Mouse (Mus musculus) urinary bladder, adult 2 months (tissue): ENCODE data around the gene Specc1l. TPM values are rescaled to one million over a fixed set of nuclear protein-coding genes. Genes with fewer than 3 reads are reported as not detected.
"Not testable (repeated sequence)": the region's sequence is repeated elsewhere in the genome, so short reads cannot be mapped to it uniquely, and the experiment has no call there.

Experiments
- DNase-seq: peaks from one replicate; pipeline ENCODE4 v3.0.0; 2022; ENCODE audit warnings: low spot score
- polyA plus RNA-seq: library from polyadenylated mRNA; depleted of rRNA; stranded (reverse); fragments of >200 nt; gene quantifications from 2 replicates; pipeline ENCODE4 v1.2.3, GENCODE M21; 2012

Specc1l gene
- polyA plus RNA-seq, 1 experiment, result 23.5 TPM

DNA sequence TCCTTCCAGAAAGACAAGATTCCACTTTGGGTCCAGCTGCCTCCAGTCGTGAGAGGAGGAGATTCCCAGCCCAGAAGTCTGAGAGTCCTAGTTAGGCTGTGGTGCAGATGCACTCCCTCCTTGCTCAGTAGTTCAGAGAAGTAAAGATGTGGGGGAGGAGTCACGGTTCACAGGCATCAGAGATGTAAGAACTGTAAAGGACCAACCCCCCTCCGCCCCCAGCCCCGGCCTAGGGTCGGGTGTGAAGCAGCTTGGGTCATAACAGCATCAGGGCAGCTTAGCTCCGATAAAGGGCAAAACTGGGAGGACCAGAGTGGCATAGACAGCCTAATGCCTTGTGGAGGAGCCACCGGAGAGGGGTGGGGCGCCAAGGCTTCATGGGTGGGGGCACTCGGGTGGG, 104.6 kb downstream of the Specc1l start:
- no peak for DNase-seq

GRCm38 (mm10) chr10:75316872-75316907, 104.8 kb downstream of the Specc1l start, which contains the start of gene Adora2a:
TSS of gene Adora2a (plus strand) at chr10:75316877.
- DNase-seq, result no peak

GRCm38 (mm10) chr10:75316908-75317761, 105.3 kb downstream of the Specc1l start:
- DNase-seq, result peak; percentile 66

- DNase-seq, result no peak
Observed at GRCm38 (mm10) chr10:75318206-75318605, 106.3 kb downstream of the Specc1l start.

- no peak for DNase-seq
Observed at GRCm38 (mm10) chr10:75320321-75320720, 108.4 kb downstream of the Specc1l start.

- no peak for DNase-seq
Observed at GRCm38 (mm10) chr10:75322966-75323365, 111.1 kb downstream of the Specc1l start.

DNA sequence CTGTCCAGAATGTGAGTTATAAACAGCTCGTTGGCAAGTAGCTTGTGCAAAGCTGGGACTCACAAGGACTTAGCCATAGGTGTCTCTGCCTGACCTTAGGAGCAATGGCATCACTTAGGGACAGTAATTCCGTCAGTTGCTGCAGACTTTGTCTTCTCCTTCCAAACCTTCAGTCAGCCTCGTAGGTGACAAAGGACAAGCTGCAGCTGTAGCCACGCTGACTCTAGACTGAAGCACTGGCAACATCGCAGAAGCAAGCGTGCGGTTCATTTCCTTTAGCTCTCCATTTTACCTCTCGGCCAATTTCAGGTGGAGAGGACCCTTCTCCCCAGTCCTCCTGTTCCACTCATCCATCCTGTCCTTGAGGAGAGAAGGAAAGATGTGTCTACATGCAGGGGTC, 112.1 kb downstream of the Specc1l start:
- DNase-seq, result no peak

GRCm38 (mm10) chr10:75324391-75324790, 112.5 kb downstream of the Specc1l start:
- DNase-seq, result no peak

DNA sequence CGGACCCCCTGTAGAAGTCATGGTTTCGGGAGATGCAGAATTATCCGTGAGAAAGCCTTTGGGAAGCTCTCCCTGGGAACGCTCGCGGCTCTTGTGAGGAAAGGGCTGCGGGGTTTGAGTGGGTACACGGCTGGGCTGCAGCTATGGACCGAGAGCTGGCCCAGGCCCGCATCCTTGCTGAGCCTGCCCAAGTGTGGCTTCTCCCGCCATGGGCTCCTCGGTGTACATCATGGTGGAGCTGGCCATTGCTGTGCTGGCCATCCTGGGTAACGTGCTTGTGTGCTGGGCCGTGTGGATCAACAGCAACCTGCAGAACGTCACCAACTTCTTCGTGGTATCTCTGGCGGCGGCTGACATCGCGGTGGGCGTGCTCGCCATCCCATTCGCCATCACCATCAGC, 113.9 kb downstream of the Specc1l start:
- DNase-seq, result no peak

- no peak for DNase-seq
Observed at GRCm38 (mm10) chr10:75326553-75326952, 114.7 kb downstream of the Specc1l start.

DNA sequence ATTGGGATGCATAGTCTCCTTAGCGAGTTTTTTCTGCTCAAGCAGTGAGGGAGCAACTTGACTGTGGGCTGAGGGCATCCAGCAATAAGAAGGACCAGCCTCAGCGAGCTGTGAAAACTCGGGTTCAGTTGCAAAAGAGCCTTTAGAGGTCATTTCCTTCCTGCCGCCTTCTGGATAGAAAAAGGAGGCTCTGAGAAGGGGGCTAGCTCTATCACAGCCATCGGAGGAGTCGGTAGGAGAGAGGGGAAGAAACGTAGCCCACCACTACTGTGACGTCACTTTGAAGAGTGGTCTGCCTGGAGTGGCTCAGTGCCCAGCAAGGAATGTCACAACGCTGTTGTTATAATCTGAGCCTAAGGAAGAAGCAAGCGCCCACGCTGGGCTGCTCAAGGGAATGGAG, 115.2 kb downstream of the Specc1l start:
- no peak for DNase-seq

- DNase-seq, result no peak
Observed at GRCm38 (mm10) chr10:75328201-75328704, 116.4 kb downstream of the Specc1l start.

DNA sequence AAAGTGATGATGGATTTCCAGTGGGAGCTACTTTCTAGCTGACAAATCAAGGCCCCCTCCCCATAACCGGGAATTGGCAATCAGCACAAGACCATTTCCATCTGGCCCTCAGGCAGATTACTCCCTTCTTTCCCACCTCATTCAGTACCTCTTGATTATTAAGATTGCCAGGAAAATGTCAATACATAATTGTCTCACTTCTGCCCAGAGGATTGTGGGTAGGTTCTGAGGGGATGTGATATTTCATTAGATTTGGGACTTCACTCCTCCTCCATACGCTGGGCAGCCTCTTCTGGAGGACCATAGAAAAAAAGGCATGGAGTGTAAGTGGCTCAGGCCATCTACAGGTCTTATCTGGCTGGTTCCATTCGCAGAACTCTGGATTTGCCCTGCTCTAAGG, 120.4 kb downstream of the Specc1l start:
- DNase-seq, result no peak

GRCm38 (mm10) chr10:75333176-75333776, 121.4 kb downstream of the Specc1l start:
- DNase-seq, result no peak

DNA sequence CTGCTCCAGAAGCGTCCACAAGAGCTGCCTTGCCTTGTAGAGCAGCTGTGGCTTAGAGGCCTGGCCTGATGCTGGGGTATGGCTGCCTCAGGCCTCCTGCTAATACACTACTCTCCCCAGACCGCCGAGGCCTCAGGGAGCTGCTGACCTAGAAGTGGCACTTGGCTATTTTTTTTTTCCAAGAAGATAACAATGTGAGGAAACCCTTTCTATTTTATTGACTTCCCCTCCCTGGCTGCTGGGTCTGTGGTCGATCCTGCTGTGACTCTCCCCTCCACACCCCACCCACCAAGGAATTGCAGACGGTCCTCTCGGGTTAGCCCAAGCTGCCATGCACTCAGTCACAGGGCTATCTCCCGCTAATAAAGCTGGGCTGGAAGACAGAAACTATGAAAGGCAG, 122.3 kb downstream of the Specc1l start:
- DNase-seq, result no peak

- DNase-seq, result no peak
Observed at GRCm38 (mm10) chr10:75335075-75335474, 123.2 kb downstream of the Specc1l start.

GRCm38 (mm10) chr10:75337231-75337630, 125.4 kb downstream of the Specc1l start:
- DNase-seq, result no peak

DNA sequence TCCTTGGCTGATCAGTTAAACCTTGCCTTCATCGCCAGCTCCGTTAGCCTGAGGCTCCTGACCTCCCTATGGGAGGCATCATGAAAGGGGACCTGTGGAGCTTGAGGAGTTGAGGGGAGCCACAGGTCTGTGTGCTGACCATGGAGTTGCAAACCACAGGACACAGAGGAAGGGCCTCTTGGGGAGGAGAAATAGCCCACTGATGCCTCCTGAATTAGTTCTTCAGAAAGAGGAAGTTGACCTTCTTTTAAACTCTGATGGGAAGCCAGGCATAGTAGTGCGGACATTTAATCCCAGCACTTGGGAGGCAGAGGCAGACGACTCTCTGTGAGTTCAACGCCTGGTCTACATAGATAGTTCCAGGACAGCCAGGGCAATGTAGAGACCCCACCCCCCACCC, 127.0 kb downstream of the Specc1l start:
- no peak for DNase-seq

DNA sequence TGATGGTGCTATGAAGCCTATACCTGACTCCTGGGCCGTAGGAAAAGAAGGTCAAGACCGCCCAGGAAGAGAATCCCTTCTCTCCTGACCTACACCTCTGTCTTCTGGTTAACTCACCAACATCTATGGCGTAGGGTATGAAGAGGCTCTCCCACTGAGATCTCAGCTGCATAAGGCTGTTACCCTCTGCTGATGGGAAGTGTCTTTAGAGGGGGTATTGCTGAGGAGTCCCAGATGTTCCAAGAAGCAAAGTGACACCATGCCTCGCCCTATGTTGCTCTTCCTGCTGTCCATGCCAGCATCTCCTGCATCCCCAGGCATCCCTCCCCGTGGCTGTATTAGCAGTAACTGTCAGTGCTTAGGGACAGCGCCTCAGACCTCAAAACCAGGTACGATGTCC, 127.5 kb downstream of the Specc1l start:
- DNase-seq, result no peak

DNA sequence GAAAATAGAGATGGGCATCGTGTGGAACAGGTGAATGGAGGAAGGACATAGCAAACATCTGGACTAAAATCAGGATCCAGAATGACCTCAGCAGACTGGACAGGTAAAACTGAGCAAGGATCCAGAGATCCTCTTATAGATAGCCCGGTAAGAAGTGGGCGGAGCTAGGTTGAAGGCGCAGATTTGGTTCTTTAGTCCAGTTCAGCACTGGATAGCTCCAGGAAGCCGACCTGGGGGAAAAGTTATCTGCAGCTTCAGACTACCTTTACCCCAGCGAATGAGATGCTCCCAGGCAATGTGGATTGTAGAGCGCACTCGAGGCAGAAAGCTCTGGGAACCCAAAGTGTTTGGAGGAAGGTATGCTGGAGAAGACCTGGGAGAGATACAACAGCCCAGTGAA, 130.1 kb downstream of the Specc1l start:
- no peak for DNase-seq

DNA sequence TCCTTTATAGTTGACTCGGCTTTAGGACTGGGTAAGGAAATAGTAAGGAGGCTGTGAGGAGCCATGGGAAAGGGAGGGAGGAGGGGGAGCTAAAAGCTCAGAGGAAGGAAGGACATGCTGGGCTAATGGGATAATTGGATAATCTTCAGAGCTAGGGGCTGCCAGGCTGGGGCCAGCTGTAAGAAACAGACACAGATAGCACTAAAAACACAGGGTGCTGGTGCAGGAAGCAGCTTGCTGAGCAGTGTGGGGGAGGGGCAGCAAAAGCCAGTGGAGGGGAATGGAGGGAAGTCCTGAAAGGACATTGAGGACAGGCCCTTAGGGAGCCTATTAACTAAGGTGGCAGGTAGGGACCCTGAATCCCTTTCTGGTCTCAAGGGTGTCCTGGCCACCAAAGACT, 132.7 kb downstream of the Specc1l start:
- not testable (repeated sequence) for DNase-seq

DNA sequence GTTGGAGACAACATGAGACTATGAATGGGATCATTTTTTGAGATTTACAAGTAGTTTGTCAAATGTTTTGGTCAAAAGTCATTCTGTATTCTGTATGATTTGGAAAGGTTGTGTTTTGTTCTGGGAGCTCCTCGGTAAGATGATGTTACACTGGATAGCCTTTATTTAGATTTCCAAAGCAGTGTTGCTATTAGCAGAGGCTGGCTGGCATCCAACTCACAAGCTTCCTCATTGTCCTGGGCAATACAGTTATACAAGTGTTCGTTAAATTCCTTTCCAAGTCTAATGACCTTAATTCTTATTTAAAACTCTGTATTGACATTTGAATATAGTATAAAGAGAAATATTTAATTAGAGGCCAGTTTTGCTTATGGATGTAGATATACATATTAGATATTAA, 133.4 kb downstream of the Specc1l start:
- no peak for DNase-seq

- no peak for DNase-seq
Observed at GRCm38 (mm10) chr10:75350564-75350963, 138.7 kb downstream of the Specc1l start.

DNA sequence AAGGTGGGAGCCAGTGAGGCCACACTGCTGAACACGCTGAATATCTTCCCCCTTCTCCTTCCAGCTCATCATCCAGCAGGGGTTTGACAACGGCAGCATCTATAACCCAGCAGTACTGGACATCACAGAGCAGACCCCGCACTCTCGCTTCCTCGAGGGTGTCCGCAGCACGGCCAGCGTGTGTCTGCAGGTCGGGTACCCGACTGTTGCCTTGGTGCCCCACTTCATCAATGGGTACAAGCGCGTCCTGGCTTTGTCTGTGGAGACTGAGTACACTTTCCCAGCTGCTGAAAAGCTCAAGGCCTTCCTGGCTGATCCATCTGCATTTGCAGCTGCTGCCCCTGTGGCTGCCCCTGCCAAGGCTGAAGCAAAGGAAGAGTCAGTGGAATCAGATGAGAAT, 140.7 kb downstream of the Specc1l start:
- DNase-seq, result no peak
